In genomic region chr15:62244819-62245218, GRCm38 (mm10) we compare ENCODE assay signal across 17 mouse cellular contexts.
"Had no signal": no experiment of that assay in that cellular context is flagged by ENCODE, and none has a peak within 500 bp of the region (broad histone marks: within the 10 kb centered on the region; RNA-seq: fewer than 3 reads in every experiment).

No protein-coding gene starts in this region.

- H3K27ac ChIP-seq: neural tube, embryonic 12.5 days; neural tube, embryonic 13.5 days; neural tube, embryonic 15.5 days; stomach, embryonic 15.5 days; stomach, postnatal 0 days had no signal

- H3K36me3 ChIP-seq: neural tube, embryonic 12.5 days; neural tube, embryonic 13.5 days; neural tube, embryonic 15.5 days; stomach, embryonic 15.5 days had no signal

- H3K9ac ChIP-seq: neural tube, embryonic 12.5 days; neural tube, embryonic 13.5 days; neural tube, embryonic 15.5 days; stomach, embryonic 15.5 days had no signal

- H3K27me3 ChIP-seq: neural tube, embryonic 12.5 days; neural tube, embryonic 13.5 days; neural tube, embryonic 15.5 days; stomach, embryonic 15.5 days had no signal

- H3K4me2 ChIP-seq: neural tube, embryonic 12.5 days; neural tube, embryonic 13.5 days; neural tube, embryonic 15.5 days; stomach, embryonic 15.5 days had no signal

- DNase-seq: retina, postnatal 1 day; right cerebral cortex, adult 18-20 months; right cerebral cortex, postnatal 14 days; right cerebral cortex, postnatal 25 days; right cerebral cortex, postnatal 4 days; spleen, adult 18-20 months; thymus, adult 18-20 months; thymus, adult 2 months; thymus, postnatal 14 days; thymus, postnatal 25 days; thymus, postnatal 36 days; thymus, postnatal 4 days had no signal

- H3K9me3 ChIP-seq: neural tube, embryonic 12.5 days; neural tube, embryonic 13.5 days; neural tube, embryonic 15.5 days; stomach, embryonic 15.5 days had no signal

- H3K4me3 ChIP-seq: neural tube, embryonic 12.5 days; neural tube, embryonic 13.5 days; neural tube, embryonic 15.5 days; stomach, embryonic 15.5 days had no signal

- H3K4me1 ChIP-seq: neural tube, embryonic 12.5 days; stomach, embryonic 15.5 days had no signal
